Mouse (Mus musculus) heart, adult 11 months (tissue): ENCODE data around the gene Wdr46.
A peak's percentile ranks its signal among the peaks of the same experiment; 100 is the strongest.

Experiments
- DNase-seq: peaks from one replicate; pipeline ENCODE4 v3.0.0; 2022

Gene Wdr46

DNA sequence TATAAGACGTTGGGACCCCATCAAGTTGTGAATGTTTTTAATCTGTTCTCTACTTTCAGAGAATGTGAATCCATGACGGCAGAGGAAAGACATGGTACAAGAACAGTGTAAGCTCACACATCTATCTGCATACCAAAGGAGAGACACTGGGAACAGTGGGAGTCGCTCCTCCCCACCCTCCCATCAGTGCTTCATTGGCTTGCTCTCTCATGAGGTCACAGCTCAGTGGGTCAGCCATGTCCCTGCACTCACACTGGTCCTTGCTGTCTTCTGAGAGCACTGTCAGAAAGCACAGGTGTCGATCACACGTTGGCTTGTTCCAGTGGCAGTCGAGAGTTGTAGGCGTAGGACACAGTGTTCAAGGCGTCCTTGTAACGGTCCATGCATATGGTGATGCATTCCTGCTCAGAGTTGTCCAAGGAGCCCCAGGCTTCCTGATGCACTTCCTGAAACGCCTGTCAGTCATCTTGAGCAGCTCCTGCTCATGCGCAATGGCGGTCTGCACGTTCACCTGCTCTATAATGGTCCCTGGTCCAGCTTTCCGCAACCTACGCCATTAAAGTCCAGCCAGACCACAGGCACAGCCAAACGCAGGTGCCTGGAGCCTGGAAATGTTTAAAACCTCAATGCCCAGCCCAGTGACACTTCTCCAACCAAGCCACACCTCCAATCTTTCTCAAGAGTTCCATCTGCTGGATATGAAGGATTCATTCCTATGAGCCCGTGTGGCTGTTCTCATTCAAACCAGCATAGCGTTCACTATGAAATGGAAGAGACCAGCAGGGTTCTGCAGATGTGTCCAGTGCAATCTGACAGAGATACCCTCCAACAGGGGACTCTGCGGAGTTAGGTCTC lies 39.9 kb downstream of the Wdr46 start:
- peak; percentile 90 for DNase-seq

DNA sequence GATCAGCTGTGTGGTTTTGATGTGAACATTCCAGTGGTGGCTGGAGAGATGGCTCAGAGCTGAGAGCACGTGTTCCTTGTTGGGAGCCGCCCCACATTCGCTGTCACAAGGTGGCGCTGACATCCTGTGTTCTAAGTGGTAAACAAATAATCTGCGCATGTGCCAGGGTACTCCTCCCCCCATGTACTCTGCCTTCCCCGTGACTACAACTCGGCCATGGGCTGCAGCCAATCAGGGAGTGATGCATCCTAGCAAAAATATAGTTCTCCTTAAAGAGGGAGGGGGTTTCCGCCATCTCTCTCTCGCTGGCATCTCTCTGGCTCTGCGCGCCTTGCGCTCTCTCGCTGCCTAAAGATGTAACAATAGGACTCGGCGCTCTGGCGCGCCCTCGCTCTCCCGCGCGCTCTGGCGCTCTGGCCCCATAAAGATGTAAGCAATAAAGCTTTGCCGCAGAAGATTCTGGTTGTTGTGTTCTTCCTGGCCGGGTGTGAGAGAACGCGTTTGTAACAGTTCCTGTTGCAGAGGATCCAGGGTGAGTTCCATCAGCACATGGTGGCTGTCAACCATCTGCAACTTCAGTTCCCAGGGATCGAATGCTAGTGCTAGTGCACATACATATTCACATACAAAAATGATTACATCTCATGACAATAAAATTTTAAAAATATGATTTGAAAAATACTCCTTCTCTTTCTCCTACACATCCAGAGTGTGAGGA lies 40.9 kb downstream of the Wdr46 start:
- peak; percentile 100 for DNase-seq

GRCm38 (mm10) chr17:33982136-33982535 lies 41.7 kb downstream of the Wdr46 start:
- peak; percentile 94 for DNase-seq

GRCm38 (mm10) chr17:33991788-33992664 lies 51.6 kb downstream of the Wdr46 start:
- DNase-seq = no peak

DNA sequence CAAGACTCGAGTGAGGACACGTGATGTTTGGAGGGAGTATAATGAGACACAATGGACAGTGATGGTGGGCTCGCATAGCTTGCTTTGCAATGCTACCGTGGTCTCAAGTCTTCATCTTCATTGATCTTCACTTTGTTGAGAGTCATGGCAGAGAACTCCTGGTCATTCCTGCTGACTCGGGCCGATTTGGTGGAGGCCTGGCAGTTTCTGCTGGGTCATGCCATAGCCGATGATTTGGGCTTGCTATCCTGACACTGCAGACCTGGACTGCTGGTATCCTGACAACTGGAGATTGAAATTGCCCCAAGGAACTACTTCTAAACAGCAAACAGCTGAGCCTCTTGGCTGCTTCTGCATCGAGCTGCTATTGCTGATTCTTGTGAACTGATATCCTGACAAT lies 54.5 kb downstream of the Wdr46 start:
- no peak for DNase-seq

DNA sequence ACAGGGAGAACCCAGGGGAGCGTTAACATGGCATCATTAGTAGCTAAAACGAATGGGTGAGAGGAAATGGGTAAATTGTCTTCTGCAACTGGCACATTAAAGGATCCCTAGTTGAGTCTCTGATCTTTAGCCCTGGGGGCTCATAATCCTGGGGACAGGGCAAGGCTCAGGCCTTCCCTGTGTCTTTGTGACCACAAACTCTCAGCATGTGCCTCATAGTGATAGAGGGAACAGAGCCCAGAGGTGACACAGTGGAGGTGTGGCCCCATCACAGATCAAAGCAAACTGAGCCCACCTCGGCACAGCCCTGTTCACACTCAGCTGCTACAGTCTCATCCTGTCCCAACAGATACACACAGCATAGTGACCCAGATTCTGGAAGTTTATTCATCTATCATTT lies 55.2 kb downstream of the Wdr46 start:
- no peak for DNase-seq

DNA sequence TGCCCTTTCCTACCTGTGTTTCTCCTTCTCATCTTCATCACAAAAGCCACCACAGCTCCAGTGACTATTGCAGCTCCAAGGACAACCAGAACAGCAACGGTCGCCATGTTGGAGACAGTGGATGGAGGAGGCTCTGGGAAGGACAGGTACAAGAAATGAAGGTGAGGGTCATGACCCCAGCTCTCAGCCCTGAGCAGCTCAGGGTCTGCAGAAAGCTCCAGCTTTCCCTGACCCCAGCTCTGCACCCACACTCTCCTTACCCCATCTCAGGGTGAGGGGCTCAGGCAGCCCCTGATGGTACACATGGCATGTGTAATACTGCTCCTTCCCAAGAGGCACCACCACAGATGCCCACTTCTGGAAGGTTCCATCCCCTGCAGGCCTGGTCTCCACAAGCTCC lies 56.6 kb downstream of the Wdr46 start:
- peak; percentile 88 for DNase-seq

DNA sequence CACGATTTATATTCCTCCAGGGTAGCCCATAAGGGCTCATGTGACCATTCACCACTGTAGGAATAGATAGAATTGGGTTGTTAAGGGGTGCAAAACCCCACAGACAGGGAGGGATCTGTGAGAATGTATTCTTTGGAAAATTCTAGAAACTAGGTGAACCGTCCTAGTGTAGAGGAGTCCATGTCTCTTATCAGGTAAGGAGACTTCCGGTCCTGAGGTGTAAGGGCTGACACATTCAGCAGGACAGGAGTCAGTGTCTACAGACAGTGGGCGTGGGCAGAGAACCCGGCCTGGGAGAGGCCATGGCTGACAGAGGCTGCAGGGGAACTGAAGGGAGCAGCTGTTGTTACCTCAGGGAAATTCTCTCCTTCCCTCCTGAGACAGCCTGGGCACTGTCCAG lies 58.2 kb downstream of the Wdr46 start:
- peak; percentile 88 for DNase-seq
